Mouse (Mus musculus) embryo, embryonic 10 days (tissue): ENCODE measurements at regions not wholly inside any gene's neighbourhood (a gene's known extent, or its start where the extent isn't known, plus 50 kb on each side); places are given as distances from the start of the nearest gene placed in this dataset.
A peak's percentile ranks its signal among the peaks of the same experiment; 100 is the strongest.

Experiments used
- DNase-seq: peaks from one replicate; pipeline ENCODE4 v3.0.0-alpha.2; 2015; ENCODE audit warnings: low spot score

GRCm38 (mm10) chr9:80688481-80689086 is 223.3 kb upstream of the Impg1 start:
- no peak for DNase-seq

DNA sequence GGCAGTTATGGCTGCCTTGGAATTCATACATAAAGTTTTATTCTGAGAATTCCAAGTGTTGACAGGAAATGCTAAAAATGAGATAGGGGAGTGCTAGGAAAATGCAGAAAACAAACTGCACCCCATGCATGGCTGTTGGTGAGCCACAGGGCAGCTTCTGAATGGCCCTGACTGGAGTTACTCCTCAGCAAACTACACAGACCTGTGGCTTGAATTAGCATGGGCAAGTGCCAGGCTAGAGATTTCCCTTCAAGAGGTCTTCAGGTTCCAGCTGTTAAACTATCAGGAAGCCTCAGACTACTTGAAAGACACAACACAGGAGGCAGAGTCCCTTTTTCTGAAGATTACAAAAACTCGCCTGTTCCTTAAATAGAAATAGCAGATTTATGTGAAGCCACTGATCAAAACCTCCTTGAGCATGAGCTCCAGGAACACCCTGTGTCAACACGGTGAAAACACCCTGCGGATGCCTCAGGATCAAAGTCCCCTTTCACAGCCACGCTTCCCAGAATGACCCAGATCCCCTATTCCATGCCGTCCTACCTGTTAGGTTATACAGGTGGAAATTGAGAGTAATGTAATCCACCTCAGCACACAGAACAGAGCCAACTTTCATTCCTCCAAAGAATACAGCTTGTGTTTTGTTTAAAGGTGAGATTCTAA is 217.9 kb upstream of the Impg1 start:
- DNase-seq = no peak

- DNase-seq = no peak
Measured at GRCm38 (mm10) chr9:80681709-80682108, 216.4 kb upstream of the Impg1 start.

- DNase-seq = no peak
Measured at GRCm38 (mm10) chr9:80671483-80671882, 206.2 kb upstream of the Impg1 start.

DNA sequence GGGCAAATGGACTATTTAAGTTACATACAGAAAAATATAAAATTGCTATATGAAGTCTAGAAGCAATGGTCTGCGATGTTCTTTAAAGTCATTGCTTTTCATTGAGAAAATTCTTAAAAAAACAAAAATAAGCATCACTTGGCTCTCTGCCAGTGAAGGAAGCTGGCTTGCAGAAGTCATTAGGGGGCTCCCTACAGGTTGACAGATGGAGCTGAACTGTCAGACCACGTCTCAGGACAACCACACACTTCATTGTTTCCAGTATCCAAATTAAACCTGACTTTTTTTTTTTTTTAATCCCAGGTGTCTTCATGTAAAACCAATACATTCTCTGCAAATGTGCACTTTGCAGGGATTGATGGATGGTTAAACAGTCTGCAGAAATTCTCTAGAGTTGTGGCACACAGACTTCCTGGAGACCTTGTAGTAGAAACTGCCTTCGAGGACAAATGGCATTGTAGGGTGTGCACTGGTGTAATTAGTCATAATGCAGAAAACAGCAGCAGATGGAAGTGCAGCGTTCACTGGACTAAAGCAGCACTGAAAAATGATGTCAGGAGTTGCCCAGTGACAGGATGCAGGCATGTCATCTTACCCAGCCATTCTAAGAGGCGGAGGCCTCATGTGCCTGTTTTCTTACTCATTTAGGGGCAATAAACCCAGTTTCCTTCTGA is 203.4 kb upstream of the Impg1 start:
- DNase-seq = peak; percentile 6

- no peak for DNase-seq
Measured at GRCm38 (mm10) chr9:80658755-80659154, 193.5 kb upstream of the Impg1 start.

GRCm38 (mm10) chr9:80615114-80615513 is 149.8 kb upstream of the Impg1 start:
- no peak for DNase-seq

DNA sequence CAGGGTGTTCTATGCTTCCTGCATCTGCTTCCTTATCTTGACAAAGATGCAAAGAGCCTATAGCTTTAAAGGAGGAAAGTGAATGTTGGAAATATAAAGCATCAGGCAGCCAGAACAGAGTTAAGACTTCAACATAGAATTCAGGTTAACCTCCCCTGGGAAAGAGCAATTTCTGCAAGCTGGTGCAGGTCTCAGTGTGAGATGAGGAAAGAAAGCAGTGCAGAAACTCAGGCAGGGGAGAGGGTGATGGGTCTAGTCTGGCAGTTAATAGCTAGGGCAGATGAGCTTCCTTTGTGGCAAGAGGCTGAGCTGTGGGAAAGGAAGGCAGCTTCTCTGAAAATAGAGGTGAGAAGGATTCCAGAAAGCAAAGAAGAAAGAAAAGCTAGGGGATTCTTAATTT is 134.7 kb upstream of the Impg1 start:
- no peak for DNase-seq

DNA sequence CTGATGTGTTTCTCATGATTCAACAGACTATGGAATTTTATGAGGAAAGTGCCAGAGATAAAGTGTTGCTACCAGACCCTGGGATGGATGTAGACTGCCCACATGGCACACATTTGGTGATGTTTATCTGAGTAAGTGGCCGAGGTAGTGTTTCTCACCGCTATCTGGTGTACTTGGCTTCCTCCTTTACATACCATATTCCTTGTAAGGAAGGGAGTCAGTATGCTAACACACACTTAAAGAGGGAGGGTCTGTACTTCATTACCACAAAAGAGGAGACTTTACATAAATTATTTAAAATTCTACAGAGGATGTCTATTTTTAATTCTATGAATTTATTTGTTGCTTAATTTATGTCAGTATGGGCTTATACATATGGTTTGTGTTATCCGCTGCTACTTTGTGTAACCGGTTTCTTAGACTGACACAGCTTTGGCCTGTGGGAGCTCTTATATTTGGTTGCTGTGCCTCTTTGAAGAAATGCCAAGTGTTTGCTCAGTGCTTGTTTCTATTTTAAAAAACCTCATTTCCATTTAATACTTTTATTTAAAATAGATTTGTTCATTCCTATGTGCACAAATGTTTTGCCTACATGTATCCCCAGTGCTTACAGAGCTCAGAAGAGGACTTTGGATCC is 100.2 kb upstream of the Impg1 start:
- DNase-seq = no peak

DNA sequence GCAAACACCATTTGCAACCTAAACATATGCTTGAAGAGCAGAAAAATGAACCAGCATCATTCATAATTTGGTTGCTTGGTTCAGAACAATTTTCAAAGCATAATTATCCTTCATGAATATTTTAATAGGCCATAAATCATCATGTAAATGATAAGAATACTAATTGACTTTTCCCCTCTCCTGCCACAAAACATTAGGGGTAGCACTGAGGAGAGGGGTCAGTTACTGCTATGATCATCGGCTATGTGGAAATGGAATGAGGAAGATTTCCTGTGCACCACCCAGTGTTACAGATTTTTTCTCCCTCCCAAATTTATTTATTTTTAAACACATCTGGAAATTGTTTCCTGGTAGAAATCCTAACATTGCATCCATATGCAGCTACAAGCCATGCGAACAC is 98.4 kb upstream of the Impg1 start:
- no peak for DNase-seq

- DNase-seq = no peak
Measured at GRCm38 (mm10) chr9:80555531-80556067, 90.3 kb upstream of the Impg1 start.
